ENCODE assay signal across 21 mouse cellular contexts in the genomic region with DNA sequence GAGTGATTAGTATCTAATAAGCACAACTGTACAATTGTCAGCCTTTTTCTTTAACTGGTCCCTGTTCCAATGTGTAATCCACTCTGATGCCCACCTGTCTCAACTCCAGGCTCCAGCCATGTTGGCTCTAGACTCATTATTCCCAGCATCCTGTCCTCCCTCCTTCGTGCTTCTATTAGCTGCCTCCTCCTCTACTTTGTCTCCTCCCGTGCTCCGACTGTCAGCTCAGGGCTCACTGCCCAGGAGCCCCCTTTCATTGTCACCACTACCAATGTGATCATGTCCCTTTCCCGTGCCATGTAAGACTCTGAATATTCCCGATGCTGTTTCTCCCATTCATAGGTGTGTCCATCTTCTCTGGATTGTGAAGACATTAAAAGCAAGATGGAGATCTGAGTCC. TPM values are rescaled to one million over a fixed set of nuclear protein-coding genes. Genes with fewer than 3 reads are reported as not detected.
DNase-seq lines count a peak whose midpoint lies in the region; TF ChIP-seq lines count a peak whose summit lies in the region.
"Had no signal": no experiment of that assay in that cellular context is flagged by ENCODE, and none has a peak within 500 bp of the region (broad histone marks: within the 10 kb centered on the region; RNA-seq: fewer than 3 reads in every experiment).

No protein-coding gene starts in this region.

- no peak for TF ChIP-seq POLR2A in cerebellum, adult 2 months (IDR thresholded peaks at IDR 0.05; ENCODE audit: borderline replicate concordance, insufficient read depth, low read length)

- H3K27me3 ChIP-seq in cerebellum, adult 2 months (ENCODE audit: control insufficient read depth, insufficient read depth, low read length), result no peaks in the 10 kb centered on the region

- H3K4me1 ChIP-seq in cerebellum, adult 2 months (ENCODE audit: control insufficient read depth, insufficient read depth, low read length), result peaks cover 9% of the 10 kb centered on the region

- TF ChIP-seq CTCF in cerebellum, adult 2 months (IDR thresholded peaks at IDR 0.05; ENCODE audit: borderline replicate concordance, insufficient read depth, low read depth, low read length), result no peak

- 50% methylated on average over 5 of the region's 5 CpGs for WGBS in cerebellum, adult 2 months

- H3K4me3 ChIP-seq in cerebellum, adult 2 months (replicated peaks; ENCODE audit: insufficient read depth, low read depth, low read length), result no peak overlapping the region

- DNase-seq in cerebellum, adult 9-11 months, result peak; percentile 24
- no peak for DNase-seq in cerebellum, adult 18-20 months
- peak; percentile 54 to 72 for DNase-seq in cerebellum, postnatal 10 days
- no peak for DNase-seq in cerebellum, adult 11-12 months
- DNase-seq in cerebellum, postnatal 14 days, result peak; percentile 61 to 73
- no peak for DNase-seq in cerebellum, adult 2 months
- DNase-seq: adrenal gland, adult 2 months; adrenal gland, adult 8-10 months; adrenal gland, postnatal 10 days; adrenal gland, postnatal 14 days; adrenal gland, postnatal 25 days; adrenal gland, postnatal 36 days; B cell, adult 2 months; cerebellum, adult 11 months; cerebellum, adult 8-10 months; cerebellum, adult 9-10 months had no signal

- no peak overlapping the region for H3K27ac ChIP-seq in cerebellum, adult 2 months (ENCODE audit: insufficient read depth, low read length)

RNA-seq across cellular contexts. Expression of gene Il16, which starts 16.8 kb away (rescaled TPM):
- polyA plus RNA-seq in cerebellum, adult 2 months (2012; rRNA removed), result 84.9 and 108 TPM in 2 replicates
- polyA plus RNA-seq: C2C12 had no signal

RNA-seq across cellular contexts. Expression of gene Cfap161, which starts 32.3 kb away (rescaled TPM):
- 1.7 and 2.4 TPM in 2 replicates for polyA plus RNA-seq in cerebellum, adult 2 months (2012; rRNA removed)
- polyA plus RNA-seq: activated CD4-positive, CD25-positive, alpha-beta regulatory T cell, adult 4 months; adrenal gland, adult 2 months; C2C12; CD4-positive, CD25-positive, alpha-beta regulatory T cell, adult 4 months; G1E; Patski had no signal

Comparison
In these comparisons a context has a peak if more than half of its experiments do, and no peak if none do; other contexts are left out.
1. DNase-seq: peak in cerebellum, adult 9-11 months (single experiment), cerebellum, postnatal 10 days (2 of 2) and cerebellum, postnatal 14 days (2 of 2); none in cerebellum, adult 18-20 months (0 of 2), cerebellum, adult 11-12 months (single experiment) and cerebellum, adult 2 months (0 of 2).